In genomic region chr2:69955635-69956034, GRCm38 (mm10) we compare ENCODE assay signal across 9 mouse cellular contexts. TPM values are rescaled to one million over a fixed set of nuclear protein-coding genes. Genes with fewer than 3 reads are reported as not detected.
DNase-seq lines count a peak whose midpoint lies in the region; ATAC-seq lines count a peak whose summit lies in the region.
"Had no signal": no experiment of that assay in that cellular context is flagged by ENCODE, and none has a peak within 500 bp of the region (broad histone marks: within the 10 kb centered on the region; RNA-seq: fewer than 3 reads in every experiment).

No protein-coding gene starts in this region.

- no peaks in the 10 kb centered on the region for H3K36me3 ChIP-seq in hindbrain, embryonic 11.5 days (ENCODE audit: control insufficient read depth, insufficient read depth, low read length)
- peaks cover 27% of the 10 kb centered on the region for H3K36me3 ChIP-seq in hindbrain, embryonic 12.5 days

- no peak overlapping the region for H3K27ac ChIP-seq in hindbrain, embryonic 11.5 days (ENCODE audit: low read depth, low read length)
- no peak overlapping the region for H3K27ac ChIP-seq in hindbrain, embryonic 12.5 days
- H3K27ac ChIP-seq: neural tube, embryonic 12.5 days had no signal

- no peak overlapping the region for H3K4me3 ChIP-seq in hindbrain, embryonic 11.5 days (ENCODE audit: low read depth, low read length)
- no peak overlapping the region for H3K4me3 ChIP-seq in hindbrain, embryonic 12.5 days
- H3K4me3 ChIP-seq: neural tube, embryonic 12.5 days had no signal

- 63% methylated on average over 2 of the region's 2 CpGs for WGBS in hindbrain, embryonic 11.5 days
- WGBS in hindbrain, embryonic 12.5 days = 56% methylated on average over 2 of the region's 2 CpGs

- no peak overlapping the region for H3K9ac ChIP-seq in hindbrain, embryonic 11.5 days (ENCODE audit: low read depth, low read length)
- no peak overlapping the region for H3K9ac ChIP-seq in hindbrain, embryonic 12.5 days
- H3K9ac ChIP-seq: neural tube, embryonic 12.5 days had no signal

- H3K27me3 ChIP-seq in hindbrain, embryonic 11.5 days (ENCODE audit: control insufficient read depth, insufficient read depth, low read length) = no peaks in the 10 kb centered on the region
- H3K27me3 ChIP-seq in hindbrain, embryonic 12.5 days = no peaks in the 10 kb centered on the region
- H3K27me3 ChIP-seq: neural tube, embryonic 12.5 days had no signal

- H3K9me3 ChIP-seq in hindbrain, embryonic 11.5 days (ENCODE audit: control insufficient read depth, low read length) = no peaks in the 10 kb centered on the region
- no peaks in the 10 kb centered on the region for H3K9me3 ChIP-seq in hindbrain, embryonic 12.5 days (replicated peaks)
- H3K9me3 ChIP-seq: neural tube, embryonic 12.5 days had no signal

- no peak for ATAC-seq in hindbrain, embryonic 11.5 days (ENCODE audit: low FRiP score)
- no peak for ATAC-seq in hindbrain, embryonic 12.5 days (ENCODE audit: low FRiP score)

- peak; percentile 35 for DNase-seq in hindbrain, embryonic 11.5 days (ENCODE audit: low spot score)
- DNase-seq in 416B (ENCODE audit: low read depth) = peak; percentile 62
- DNase-seq in Muller cell, postnatal 12 days (ENCODE audit: inconsistent ontology term) = peak; percentile 14
- DNase-seq in forelimb bud, embryonic 11.5 days (ENCODE audit: low read depth, low spot score) = peak; percentile 19
- DNase-seq in spleen, adult 18-20 months = no peak
- no peak for DNase-seq in layer of hippocampus, postnatal 10 days (ENCODE audit: low spot score in 2 of 2)
- DNase-seq in urinary bladder, postnatal 10 days (ENCODE audit: low spot score) = no peak

- no peak overlapping the region for H3K4me2 ChIP-seq in hindbrain, embryonic 11.5 days (replicated peaks; ENCODE audit: low read depth, low read length)
- H3K4me2 ChIP-seq in hindbrain, embryonic 12.5 days (replicated peaks) = no peak overlapping the region
- H3K4me2 ChIP-seq: neural tube, embryonic 12.5 days had no signal

- no peaks in the 10 kb centered on the region for H3K4me1 ChIP-seq in hindbrain, embryonic 11.5 days (replicated peaks; ENCODE audit: control insufficient read depth, insufficient read depth, low read length)
- H3K4me1 ChIP-seq in hindbrain, embryonic 12.5 days = no peaks in the 10 kb centered on the region
- H3K4me1 ChIP-seq: neural tube, embryonic 12.5 days had no signal

RNA-seq across cellular contexts. Expression of gene Ubr3, which starts 58.6 kb away (rescaled TPM):
- polyA plus RNA-seq in hindbrain, embryonic 11.5 days (2014; fragmentation: Nextera tagmentation; extraction: Ambion mirVana) = 16.9 and 18.2 TPM in 2 replicates
- polyA plus RNA-seq in hindbrain, embryonic 12.5 days (2016; fragmentation: Nextera tagmentation; extraction: Ambion mirVana) = 21.4 and 22.4 TPM in 2 replicates
- 100 to 1,000 TPM; 125 to 134 TPM for total RNA-seq in layer of hippocampus, postnatal 10 days (2021)

Comparison
In these comparisons a context has a peak if more than half of its experiments do, and no peak if none do; other contexts are left out.
1. DNase-seq: peak in hindbrain, embryonic 11.5 days (single experiment), 416B (single experiment), Muller cell, postnatal 12 days (single experiment) and forelimb bud, embryonic 11.5 days (single experiment); none in spleen, adult 18-20 months (0 of 2), layer of hippocampus, postnatal 10 days (0 of 2) and urinary bladder, postnatal 10 days (single experiment).